14 mouse cellular contexts compared by ENCODE assay signal in genomic region chr12:85447490-85447889, GRCm38 (mm10).
"Had no signal": no experiment of that assay in that cellular context is flagged by ENCODE, and none has a peak within 500 bp of the region (broad histone marks: within the 10 kb centered on the region; RNA-seq: fewer than 3 reads in every experiment).

No protein-coding gene starts in this region.

- H3K4me2 ChIP-seq: limb, embryonic 12.5 days; limb, embryonic 15.5 days; liver, embryonic 13.5 days; midbrain, embryonic 13.5 days had no signal

- H3K9me3 ChIP-seq: limb, embryonic 12.5 days; limb, embryonic 15.5 days; liver, embryonic 13.5 days; megakaryocyte, embryonic 14.5 days; midbrain, embryonic 10.5 days; midbrain, embryonic 13.5 days had no signal

- DNase-seq: kidney, adult 18-20 months; kidney, adult 9 months; kidney, postnatal 14 days; kidney, postnatal 4 days; left cerebral cortex, postnatal 4 days; liver, embryonic 13.5 days; lung, adult 2 months; thymus, adult 18-20 months had no signal

- H3K27ac ChIP-seq: limb, embryonic 12.5 days; limb, embryonic 15.5 days; liver, embryonic 13.5 days; midbrain, embryonic 10.5 days; midbrain, embryonic 13.5 days had no signal

- H3K4me3 ChIP-seq: limb, embryonic 12.5 days; limb, embryonic 15.5 days; liver, embryonic 13.5 days; megakaryocyte, embryonic 14.5 days; midbrain, embryonic 10.5 days; midbrain, embryonic 13.5 days had no signal

- ATAC-seq: midbrain, embryonic 13.5 days; midbrain, embryonic 16.5 days had no signal

- H3K27me3 ChIP-seq: limb, embryonic 12.5 days; limb, embryonic 15.5 days; midbrain, embryonic 13.5 days had no signal

- H3K36me3 ChIP-seq: limb, embryonic 12.5 days; limb, embryonic 15.5 days; liver, embryonic 13.5 days; midbrain, embryonic 10.5 days; midbrain, embryonic 13.5 days had no signal

- H3K9ac ChIP-seq: limb, embryonic 12.5 days; limb, embryonic 15.5 days; liver, embryonic 13.5 days; midbrain, embryonic 13.5 days had no signal
